Mouse (Mus musculus) thymus, postnatal 14 days (tissue): ENCODE measurements at regions not wholly inside any gene's neighbourhood (a gene's known extent, or its start where the extent isn't known, plus 50 kb on each side); places are given as distances from the start of the nearest gene placed in this dataset.
A peak's percentile ranks its signal among the peaks of the same experiment; 100 is the strongest.
"Not testable (repeated sequence)": the region's sequence is repeated elsewhere in the genome, so short reads cannot be mapped to it uniquely, and the experiment has no call there.

ENCODE experiments used
- DNase-seq: peaks from one replicate; pipeline ENCODE4 v3.0.0; 2021

DNA sequence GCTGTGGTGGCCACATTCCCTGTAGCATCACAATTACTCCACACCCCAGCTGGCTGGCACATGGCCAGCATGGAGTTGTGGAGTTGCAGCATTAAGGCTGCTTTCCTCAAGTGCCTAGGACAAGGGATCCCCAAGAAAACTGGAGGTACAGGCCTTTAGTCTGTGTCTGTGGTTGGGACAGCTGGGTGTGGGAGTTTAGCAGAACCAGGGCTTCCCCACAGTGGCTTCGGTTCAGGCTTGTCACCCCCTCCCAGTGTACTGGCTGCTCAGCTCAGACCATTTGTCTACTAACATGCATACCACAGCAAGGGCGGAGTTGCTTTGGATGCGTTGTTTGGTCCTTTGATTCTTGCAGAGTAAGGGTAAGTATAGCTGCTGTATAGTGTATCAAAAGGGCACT is 79.1 kb upstream of the Neurl1b start:
- DNase-seq: no peak

DNA sequence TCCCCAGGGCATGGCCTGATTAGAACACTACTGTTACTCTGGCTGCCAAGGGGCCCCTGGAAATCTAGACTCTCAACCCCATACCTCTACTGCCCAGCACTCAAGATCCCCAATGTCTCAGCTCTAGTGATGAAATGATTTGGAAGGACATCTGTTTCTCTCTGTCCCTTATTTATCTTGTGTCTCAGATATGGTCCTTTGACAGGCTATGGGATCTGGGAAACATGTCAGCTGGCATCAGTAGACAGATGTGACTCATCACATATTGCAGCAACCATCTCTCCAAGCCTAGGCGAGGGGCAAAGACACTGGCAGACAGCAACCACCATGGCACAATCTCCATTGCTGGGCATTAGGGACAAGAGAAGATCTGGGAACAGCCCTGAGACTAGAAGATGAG is 78.6 kb upstream of the Neurl1b start:
- DNase-seq: no peak

DNA sequence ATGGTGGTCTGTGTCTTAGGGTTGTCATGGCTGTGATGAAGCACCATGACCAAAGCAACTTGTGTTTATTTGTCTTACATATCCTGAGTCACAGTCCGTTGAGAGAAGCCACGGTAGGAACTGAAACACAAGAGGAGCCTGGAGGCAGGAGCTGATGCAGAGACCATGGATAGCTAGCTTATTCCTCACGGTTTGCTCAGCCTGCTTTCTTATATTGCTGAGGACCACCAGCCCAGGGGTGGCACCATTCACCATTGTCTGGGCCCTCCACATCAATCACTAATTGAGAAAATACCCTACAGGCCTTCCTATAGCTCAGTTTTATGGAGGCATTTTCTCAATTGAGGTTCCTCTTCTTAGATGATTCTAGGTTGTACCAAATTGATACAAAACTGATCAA is 77.5 kb upstream of the Neurl1b start:
- no peak for DNase-seq

DNA sequence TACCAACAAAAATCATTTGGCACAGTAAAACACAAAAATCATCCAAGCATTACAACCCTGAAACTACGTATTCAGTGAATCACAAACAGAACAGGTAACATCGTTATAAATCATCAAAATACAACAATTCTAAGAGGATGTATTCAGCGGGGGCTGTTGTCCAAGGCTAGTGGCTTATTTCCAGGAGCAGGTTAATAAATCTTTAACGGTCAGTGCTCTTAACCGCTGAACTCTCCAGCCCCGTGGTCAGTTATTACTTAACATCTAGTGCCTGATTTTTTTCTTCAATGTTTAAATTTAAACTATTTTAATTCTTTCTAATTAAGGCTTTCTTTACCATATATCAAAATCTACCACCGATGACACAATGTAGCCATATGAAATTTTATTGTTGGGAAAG is 69.2 kb upstream of the Neurl1b start:
- DNase-seq: not testable (repeated sequence)

DNA sequence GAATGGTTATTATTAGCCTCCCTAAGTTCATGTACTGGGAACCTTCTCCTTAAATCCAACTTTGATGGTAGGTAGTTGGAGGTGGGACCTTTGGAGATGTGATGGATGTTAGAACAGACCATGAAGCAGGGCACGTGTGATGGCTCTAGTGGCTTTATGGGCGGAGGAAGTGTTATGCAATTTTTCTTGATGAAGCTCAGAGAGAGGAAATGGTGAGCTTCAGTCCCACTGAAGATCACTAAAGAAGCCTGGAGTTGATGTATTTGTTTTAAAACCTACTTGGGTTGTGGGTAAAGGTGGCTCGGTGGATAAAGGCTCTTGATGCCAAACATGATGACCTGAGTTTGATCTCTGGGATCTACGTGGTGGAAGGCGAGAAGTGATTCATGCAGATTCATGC is 66.5 kb upstream of the Neurl1b start:
- DNase-seq: no peak

DNA sequence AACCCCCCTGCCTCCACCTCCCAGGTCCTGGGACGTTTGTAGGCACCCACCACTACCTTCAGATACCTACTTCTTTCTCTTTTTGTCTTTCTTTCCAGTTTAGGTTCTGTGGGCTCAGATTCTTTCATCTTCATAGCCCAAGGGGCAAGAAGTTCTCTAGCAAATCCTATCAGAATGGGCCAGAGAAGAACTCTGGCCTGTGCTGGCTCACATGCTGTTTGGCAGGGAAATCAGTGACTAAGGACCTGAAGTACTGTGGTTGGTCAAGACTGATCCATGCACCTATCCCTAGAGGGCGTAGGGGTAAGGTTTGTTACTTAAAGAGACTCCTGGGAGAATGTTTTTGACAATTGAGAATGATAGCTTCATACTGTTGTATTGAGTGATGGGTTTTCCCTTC is 64.9 kb upstream of the Neurl1b start:
- DNase-seq: no peak

DNA sequence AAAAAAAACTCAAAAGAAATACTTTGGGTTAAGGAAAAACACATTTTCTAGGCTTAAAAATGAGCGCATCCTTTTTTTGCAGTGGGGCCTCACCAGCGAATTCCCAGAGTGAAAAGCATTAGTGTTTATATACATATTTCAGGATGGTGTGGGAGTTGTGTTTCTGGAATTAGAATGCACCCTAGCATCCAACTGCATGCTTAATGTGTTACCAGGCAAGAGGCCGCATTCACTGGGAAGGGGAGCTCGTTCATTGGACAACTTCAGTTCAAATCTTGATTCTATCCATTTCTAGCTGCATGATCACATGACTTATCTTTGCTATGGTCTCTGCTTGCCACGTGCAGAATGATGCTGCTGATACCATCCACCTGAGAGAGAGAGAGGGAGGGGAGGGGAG is 64.4 kb upstream of the Neurl1b start:
- DNase-seq: no peak

DNA sequence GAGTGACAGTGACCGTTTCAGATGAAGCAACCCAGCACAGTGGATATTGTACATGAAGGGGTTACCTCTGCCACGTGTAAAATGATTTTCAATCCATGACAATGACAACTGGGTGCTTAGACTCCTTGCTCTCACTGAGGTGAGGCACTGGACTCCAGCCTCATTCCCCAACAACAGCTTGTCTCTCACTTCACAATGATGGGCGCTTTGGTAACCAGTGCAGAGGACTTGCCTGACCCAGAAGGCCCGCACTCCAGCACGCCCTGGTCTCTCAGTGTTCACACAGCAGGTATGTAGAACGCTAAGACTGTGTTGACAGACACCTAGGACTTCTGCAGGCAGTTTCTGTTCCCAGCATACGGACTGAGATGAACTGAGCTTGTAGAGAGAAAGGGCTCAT is 62.6 kb upstream of the Neurl1b start:
- no peak for DNase-seq

DNA sequence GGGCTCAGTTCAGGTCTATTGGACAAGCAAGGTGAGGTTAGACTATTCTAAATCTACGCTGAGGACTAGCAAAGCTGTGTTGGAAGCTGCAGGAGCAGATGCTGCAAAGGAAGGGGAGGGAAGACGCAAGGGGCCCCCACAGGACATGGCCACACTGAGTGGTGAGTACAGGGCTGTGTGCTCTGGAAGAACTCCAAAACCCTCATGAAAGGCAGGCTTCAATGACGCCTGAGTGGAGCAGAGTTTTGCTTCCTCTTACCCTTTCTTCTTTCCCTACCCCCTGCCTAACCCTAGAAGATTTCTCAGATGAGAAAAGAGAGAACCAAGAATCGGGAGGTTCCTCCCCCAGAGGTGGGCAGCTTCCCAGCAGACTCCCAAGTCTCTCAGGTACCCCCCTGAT is 61.9 kb upstream of the Neurl1b start:
- no peak for DNase-seq

DNA sequence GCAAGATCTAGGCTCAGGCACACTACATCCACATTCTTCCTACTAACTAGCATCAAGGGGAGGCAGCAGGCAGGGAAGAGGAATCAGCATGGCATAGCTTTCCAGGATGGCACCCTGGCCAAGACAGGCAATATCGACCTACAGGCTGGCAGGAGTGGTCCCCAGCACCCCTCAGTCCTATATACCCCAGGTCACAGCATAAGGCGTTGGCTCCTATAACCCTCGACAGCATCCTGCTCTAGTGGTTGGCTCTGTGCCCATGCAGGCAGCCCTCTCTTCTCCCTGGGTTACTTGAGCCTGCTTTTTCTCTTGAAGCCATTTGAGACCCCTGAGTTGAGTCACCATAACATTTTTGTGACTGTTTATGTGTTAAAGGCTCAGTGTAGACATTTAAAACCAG is 60.2 kb upstream of the Neurl1b start:
- DNase-seq: no peak

DNA sequence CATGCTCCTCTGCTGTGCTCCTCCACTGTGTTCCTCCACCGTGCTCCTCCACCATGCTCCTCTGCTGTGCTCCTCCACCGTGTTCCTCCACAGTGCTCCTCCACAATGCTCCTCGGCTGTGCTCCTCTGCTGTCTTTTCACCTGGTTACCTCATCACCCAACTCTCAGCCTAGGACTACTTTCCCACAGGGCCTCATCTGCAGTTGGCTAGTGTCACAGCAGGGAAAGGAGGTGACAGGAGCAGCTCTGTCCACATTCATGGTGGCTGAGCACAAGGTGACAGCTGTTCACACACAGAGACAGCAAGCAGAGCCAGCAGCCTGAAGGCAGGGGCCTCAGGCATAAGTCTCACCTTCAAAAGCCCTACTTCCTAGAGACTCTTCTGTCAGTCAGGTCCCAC is 59.3 kb upstream of the Neurl1b start:
- DNase-seq: peak; percentile 24

DNA sequence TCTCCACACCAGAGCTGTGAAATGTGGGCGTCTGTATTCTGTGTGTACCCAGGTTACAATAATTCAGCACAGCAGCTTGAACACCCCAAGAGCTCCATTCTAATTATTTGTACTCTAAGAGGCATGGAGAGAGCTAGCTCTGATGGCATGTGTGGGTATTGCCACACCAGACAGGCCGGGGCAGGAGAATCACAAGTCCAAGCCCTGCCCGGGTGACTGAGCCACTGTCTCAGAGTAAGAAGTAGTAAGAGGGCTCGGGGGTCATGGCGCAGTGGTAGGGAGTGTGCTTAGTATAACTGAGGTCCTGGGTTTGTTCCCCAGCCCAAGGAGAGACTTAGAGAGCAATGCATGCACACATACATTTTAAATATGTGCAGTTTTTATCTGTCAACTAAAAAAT is 57.7 kb upstream of the Neurl1b start:
- DNase-seq: no peak

DNA sequence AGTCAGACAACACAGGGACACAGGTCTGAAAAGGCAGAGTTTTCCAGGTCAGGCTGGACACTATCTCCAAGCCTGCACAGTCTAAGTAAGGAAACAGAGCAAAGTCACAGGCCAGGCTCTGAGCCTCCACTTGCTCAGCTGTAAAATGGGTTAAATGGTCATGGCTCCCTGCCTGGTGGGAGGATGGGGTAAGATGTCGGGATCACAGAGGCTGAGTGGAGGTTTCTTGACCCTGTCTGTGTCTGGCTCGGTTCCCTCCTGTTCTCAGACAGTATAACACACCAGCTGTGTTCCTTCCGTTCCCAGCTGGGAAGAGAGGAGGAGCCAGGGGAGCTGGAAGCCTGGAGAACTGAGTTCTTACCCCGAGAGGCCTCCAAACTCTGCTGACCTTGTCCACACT is 56.8 kb upstream of the Neurl1b start:
- DNase-seq: no peak

DNA sequence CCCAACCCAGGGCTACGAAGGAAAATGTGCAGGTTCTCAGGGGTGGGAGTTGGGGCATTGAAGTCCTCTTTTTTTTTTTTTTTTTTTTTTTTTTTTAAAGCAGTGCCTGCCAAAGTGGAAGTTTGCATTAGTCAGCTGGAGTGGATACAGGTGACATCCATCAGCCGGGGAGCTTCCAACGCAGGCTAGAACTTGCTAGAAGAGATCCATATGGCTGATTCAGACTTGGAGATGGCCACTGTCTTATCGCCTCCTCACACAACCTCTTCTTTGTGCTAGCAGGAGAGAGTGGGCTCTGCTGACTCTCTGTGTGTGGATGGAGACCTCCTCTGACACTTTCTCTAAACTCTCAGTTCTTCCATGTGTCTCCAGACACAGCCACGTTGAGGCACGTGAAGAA is 53.9 kb upstream of the Neurl1b start:
- no peak for DNase-seq

DNA sequence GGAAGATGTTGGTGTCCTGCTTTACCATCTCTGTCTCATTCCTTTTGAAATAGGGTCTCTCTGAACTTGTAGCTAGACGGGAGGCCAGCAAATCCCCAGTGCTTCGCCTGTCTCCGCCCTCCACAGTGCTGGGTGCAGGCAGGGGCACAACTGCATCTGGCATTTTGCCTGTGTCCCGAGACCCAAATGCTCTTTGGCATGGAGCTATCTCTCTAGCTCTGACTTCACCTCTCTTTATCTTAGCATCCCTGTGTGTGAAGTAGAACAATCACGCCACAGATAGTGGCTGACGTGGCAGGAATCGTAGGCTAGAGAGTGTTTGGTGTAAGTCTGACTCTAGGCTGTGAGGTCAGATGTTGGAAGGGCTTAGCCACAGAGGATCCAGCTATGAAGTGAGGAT is 53.2 kb upstream of the Neurl1b start:
- DNase-seq: no peak

DNA sequence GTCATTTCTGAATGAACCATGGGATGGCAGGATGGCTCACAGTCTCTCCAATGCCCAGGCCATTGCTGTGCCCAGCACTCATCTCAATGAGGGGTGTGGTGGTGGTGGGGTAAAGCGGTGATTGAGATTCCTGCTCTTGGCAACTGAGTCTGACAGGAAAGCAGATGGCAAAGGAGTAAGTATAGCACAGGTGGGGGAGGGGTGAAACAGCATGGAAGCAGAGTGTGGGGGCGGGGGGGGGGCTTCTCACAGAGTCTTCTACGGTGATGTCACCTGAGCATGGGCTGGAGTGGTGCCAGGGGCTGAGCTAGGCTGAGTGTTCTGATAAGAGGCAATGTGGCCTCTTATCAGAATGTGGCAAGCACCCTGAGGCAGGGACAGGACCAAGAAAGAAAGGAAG is 52.6 kb upstream of the Neurl1b start:
- no peak for DNase-seq

DNA sequence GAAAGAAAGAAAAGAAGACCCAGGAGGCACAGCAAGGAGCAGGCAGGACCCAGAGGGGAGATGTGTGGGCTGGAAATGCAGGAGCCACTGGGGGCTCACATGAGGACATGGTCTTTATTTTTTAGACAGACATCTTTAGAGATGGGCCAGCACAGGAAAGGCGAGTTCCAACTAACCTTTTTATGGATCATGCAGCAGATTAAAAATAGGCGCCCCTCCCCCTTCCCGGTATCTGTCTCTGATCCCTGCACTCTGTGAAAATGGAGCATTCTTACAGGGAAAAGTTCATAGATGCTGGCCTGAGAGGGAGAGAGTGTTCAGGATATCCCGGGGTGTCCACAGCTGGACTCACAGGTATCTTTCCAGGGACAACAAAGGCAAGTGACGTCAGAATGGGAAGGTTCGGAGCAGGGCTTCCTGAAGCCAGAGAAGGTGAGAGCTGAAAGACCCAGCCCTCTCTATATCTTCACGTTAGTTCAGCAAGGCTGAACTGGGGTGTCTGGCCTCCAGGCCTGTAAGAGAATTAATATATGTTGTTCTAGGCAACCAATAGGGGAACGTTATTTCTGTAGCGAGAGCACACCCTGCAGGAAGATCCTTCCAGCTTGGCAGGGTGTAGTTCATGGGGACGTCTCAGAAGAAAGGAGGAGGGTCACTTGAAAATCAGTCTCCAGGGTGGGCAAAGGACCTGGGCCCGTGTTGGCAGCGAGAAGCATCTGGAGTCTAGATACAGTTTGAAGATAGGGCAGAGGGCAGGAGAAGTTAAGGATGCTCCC is 51.9 kb upstream of the Neurl1b start:
- no peak for DNase-seq

DNA sequence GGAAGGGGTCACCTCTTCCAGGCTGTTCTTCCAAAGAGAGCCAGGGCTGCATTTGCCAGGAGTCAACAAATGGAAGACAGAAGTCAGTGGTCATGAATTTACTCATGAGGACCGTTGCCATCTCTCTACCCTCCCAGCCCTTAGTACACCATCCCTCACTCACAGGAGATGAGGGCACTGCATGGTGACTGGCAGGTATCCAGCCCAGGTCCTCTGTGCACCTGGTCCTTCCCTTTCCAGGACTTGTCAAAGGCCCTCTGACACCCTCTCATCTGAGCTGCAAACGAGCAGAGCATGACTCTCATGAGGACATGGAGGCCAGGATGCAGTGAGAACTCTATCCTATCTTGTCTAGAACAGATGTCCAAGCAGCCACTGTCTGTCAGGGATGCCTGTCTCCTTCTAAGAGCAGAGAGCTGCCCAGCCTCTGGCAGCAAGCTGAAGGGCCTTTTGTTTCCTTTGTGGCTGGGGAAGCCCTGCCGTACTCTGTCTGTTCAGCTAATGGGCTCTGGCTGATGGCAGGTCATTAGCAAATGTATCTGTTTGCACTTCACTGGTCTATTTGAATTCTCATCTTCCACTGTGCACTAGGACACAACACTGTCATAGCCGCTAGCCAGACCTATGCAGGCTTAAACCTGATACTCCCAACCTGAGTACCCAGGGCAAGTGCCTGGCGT is 50.6 kb upstream of the Neurl1b start:
- DNase-seq: no peak
